Mouse (Mus musculus) lung, adult 2 months (tissue): ENCODE results near the gene Minar1.

ENCODE experiments used
- CTCF ChIP-seq: fragments of 200-500 bp; IDR thresholded peaks from 2 replicates; pipeline ENCODE4 v1.5.1; 2011; ENCODE audit warnings: mild to moderate bottlenecking, low read length, control low read depth; ENCODE audit not compliant: insufficient read depth
- POLR2A ChIP-seq: fragments of 200-500 bp; IDR thresholded peaks from 2 replicates; pipeline ENCODE4 v1.6.1; 2011; ENCODE audit warnings: low read depth, mild to moderate bottlenecking, control low read depth, low read length, borderline replicate concordance; ENCODE audit errors: extremely low read depth

GRCm38 (mm10) chr9:89621750-89622149 lies 1.2 kb downstream of the Minar1 start:
- no peak for TF ChIP-seq CTCF
- TF ChIP-seq POLR2A, result no peak
